Mouse (Mus musculus): ENCODE data around the gene Lmx1b. TPM values are rescaled to one million over a fixed set of nuclear protein-coding genes. Genes with fewer than 3 reads are reported as not detected.

Gene Lmx1b
- polyA plus RNA-seq, 1 experiment = not detected

DNA sequence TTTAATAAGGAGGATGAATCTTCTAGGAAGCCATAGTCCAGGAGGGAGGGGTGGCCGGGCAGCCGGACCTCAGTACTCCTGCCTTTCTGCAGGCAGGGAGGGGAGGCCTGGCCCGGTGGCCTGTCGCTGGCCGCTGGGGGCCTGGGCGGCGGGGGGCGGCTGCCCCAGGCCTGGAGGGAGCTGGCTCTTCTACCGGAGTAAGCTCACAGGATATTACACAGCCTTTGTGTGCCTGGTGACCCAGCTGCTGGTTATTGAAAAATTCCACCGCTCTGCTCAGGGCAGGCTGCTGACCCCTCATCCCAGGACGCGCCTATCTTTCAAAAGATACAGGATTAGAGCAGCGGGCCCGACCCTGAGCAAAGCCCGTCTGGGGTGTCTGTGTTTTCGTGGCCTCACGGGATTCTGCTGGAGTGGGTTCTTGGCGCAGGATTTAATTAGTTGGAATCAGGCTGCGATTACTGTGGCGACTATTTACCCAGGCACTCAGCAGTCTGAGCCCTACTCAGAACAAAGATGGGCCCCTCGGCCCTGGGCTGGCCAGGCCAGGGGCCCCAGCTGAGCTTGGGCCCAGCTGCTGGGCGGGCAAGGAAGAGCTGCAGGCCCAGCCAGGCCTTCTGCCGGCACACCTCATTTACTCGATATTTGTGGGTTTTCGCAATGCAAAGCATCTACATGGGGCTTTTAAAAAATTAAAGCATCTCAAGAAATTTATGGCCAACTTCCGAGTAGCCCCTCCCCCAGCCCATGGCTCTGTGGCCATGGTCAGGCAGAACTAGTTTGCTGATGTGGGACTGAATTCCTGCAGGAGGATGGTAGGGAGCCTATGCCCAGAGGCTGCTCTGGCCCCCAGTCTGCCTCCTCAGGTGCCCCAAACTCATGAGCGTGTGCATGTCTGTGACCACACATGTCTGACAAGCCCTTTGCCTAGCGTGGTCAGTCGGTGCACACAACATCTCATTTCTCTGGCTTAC is 55.1 kb downstream of the Lmx1b start:
- H3K4me1 ChIP-seq (ENCODE audit: control insufficient read depth, insufficient read depth, low read length) = no peaks in the 10 kb centered on the region
- no peak overlapping the region for H3K27ac ChIP-seq (ENCODE audit: insufficient read depth, low read depth, low read length)
- TF ChIP-seq POLR2A (IDR thresholded peaks at IDR 0.05; ENCODE audit: borderline replicate concordance, low read depth, low read length) (no peak), CTCF (IDR thresholded peaks at IDR 0.05; ENCODE audit: low read depth, low read length) (no peak)
- no peak overlapping the region for H3K4me3 ChIP-seq (ENCODE audit: insufficient read depth, low read length)

DNA sequence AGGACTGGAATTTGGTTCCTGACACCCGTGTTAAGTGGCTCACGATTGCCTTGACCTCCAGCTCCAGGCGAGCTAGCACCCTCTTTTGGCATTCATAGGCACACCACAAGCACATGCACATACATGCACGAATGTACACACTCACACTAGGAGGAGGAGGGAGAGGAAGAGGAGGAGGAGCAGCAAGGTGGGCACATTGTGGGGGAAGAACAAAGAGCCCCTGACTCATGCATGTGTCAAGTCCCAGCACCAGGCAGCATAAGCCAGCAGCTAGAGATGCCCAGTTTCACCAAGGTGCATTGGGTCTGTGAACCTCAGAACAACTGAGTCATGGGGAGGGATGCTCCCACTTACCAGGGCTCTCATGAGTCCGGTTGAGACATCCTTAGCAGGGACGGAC is 56.5 kb downstream of the Lmx1b start:
- no peak overlapping the region for H3K27ac ChIP-seq (ENCODE audit: insufficient read depth, low read depth, low read length)
- TF ChIP-seq POLR2A (IDR thresholded peaks at IDR 0.05; ENCODE audit: borderline replicate concordance, low read depth, low read length) = no peak
- no peak for TF ChIP-seq CTCF (IDR thresholded peaks at IDR 0.05; ENCODE audit: low read depth, low read length)
- H3K4me3 ChIP-seq (ENCODE audit: insufficient read depth, low read length) = no peak overlapping the region
- no peaks in the 10 kb centered on the region for H3K4me1 ChIP-seq (ENCODE audit: control insufficient read depth, insufficient read depth, low read length)

DNA sequence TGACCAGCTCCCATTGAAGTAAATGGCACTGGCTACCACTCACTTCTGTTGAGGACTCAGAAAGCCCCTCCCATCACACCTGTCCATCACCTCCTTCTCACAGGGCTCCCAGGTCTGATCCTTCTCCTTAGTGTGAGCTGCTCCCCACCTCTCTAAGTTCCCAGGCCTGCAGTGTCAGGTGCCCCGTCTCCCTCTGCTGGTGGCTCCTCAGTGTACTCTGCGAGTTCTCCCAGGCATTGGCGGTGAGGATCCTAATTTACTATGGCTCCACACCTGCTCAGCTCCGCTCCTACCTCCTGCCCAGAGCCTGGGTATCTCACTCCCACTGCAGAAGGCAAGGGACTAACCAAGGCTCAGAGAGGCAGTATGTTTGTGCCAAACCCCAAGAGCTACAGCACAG is 57.0 kb downstream of the Lmx1b start:
- TF ChIP-seq POLR2A (IDR thresholded peaks at IDR 0.05; ENCODE audit: borderline replicate concordance, low read depth, low read length) = no peak
- no peak for TF ChIP-seq CTCF (IDR thresholded peaks at IDR 0.05; ENCODE audit: low read depth, low read length)
- no peak overlapping the region for H3K27ac ChIP-seq (ENCODE audit: insufficient read depth, low read depth, low read length)
- no peak overlapping the region for H3K4me3 ChIP-seq (ENCODE audit: insufficient read depth, low read length)
- H3K4me1 ChIP-seq (ENCODE audit: control insufficient read depth, insufficient read depth, low read length) = no peaks in the 10 kb centered on the region

DNA sequence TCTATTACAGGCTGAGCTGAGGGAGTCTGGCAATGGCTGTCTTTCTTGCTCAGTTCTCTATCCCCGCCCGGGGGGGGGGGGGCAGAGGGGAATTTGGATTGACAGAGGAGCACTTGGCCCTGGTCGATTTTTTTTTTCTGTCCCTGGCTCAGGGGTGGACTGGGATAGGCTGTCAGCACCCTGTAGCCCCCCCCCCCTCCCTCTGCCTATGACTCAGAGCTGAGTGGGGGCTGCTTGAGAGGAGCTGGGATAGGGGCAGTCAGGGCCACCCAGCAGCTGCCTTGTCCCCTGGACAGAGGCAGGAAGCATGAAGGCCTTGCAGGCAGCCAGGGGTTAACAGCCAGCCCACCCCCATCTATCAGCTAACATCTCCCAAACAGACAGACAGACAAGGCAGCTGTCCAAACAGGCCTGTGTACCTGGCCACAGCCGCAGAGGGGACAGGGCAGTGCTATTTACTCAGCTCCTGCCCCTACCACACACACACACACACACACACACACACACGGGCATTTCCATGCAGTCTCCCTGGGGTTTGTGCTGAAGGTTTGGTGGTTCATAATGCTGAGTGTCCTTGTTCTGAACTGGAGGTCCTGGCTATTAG is 57.8 kb downstream of the Lmx1b start:
- Histone ChIP-seq H3K4me3 (ENCODE audit: insufficient read depth, low read length) (no peak overlapping the region), H3K27ac (ENCODE audit: insufficient read depth, low read depth, low read length) (no peak overlapping the region), H3K4me1 (ENCODE audit: control insufficient read depth, insufficient read depth, low read length) (no peaks in the 10 kb centered on the region)
- TF ChIP-seq POLR2A (IDR thresholded peaks at IDR 0.05; ENCODE audit: borderline replicate concordance, low read depth, low read length) = no peak
- no peak for TF ChIP-seq CTCF (IDR thresholded peaks at IDR 0.05; ENCODE audit: low read depth, low read length)

DNA sequence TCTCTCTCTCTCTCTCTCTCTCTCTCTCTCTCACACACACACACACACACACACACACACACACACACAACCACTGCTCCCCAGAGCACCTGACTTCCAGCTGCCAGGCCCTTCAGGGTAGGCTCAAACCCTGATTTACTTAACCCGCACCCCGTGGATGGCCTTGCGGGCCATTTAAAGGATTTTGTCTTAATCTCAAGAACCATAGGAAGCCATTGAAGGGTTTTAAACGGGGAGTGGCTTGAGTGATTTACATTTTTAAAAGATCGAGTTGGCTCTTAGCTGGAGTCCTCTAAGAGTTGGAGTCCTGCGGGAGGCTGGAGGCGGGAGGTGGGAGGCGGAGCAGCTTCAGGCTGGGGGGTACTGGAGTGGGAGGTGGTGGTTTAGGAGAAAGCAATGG is 58.4 kb downstream of the Lmx1b start:
- Histone ChIP-seq H3K4me3 (ENCODE audit: insufficient read depth, low read length) (no peak overlapping the region), H3K27ac (ENCODE audit: insufficient read depth, low read depth, low read length) (no peak overlapping the region), H3K4me1 (ENCODE audit: control insufficient read depth, insufficient read depth, low read length) (no peaks in the 10 kb centered on the region)

DNA sequence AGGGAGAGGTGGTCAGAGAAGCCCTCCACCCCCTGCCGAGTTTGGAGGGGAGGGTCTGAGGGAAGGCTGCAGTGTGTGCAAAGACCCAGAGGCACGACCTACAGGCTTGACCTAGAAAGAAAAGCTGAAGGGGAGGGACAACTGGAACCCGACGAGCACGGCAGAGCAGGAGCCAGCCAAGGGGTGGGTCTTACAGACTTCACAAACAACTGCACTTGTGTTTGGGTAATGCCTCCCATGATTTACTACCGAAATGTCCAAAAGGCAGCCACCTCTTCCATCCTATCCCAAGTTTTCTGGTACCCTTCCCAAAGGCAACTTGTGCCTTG is 58.9 kb downstream of the Lmx1b start:
- Histone ChIP-seq H3K4me1 (ENCODE audit: control insufficient read depth, insufficient read depth, low read length) (no peaks in the 10 kb centered on the region), H3K27ac (ENCODE audit: insufficient read depth, low read depth, low read length) (no peak overlapping the region), H3K4me3 (ENCODE audit: insufficient read depth, low read length) (no peak overlapping the region)
- TF ChIP-seq POLR2A (IDR thresholded peaks at IDR 0.05; ENCODE audit: borderline replicate concordance, low read depth, low read length) = no peak
- no peak for TF ChIP-seq CTCF (IDR thresholded peaks at IDR 0.05; ENCODE audit: low read depth, low read length)

More for the DNA sequence above, 58.4 kb downstream of the Lmx1b start:
- TF ChIP-seq POLR2A (IDR thresholded peaks at IDR 0.05; ENCODE audit: borderline replicate concordance, low read depth, low read length) (no peak), CTCF (IDR thresholded peaks at IDR 0.05; ENCODE audit: low read depth, low read length) (no peak)

DNA sequence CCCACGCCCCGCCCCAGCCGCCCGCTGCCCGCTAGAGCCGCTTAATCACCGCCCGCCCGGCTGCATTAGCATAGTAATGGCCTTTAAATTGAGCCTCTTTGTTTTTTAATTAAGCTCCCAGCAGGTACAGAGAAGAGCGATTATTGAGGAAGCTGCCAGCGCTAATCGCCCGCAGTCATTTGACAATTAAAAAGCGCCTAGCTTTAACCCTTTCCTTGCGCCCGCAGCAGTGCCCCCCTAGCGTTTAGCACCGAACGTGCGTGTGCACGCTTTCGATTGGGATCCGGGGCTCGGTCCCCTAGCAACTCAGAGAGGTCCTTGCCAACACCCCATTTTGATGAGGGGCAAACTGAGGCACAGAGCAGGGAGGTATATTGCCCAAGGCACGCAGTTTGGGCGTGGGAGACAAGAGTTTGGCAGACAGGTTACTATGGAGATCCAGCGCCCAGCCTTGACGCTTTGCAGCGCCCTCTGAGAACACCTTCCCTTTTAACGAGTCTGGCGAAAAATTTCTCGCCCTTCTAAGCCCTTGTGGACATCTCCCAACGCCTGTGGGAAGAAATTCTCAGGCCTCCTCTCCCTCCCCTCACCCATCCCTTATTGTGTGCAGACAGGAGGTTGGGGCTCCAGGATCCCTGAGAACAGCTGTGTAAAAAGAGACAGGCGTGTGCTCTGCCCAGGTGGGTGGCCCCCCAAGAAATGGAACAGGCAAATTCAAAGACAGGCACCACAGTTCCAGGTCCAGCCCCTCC is 59.4 kb downstream of the Lmx1b start:
- TF ChIP-seq CTCF (IDR thresholded peaks at IDR 0.05; ENCODE audit: low read depth, low read length) = no peak
- no peak for TF ChIP-seq POLR2A (IDR thresholded peaks at IDR 0.05; ENCODE audit: borderline replicate concordance, low read depth, low read length)
- no peak overlapping the region for H3K4me3 ChIP-seq (ENCODE audit: insufficient read depth, low read length)
- no peaks in the 10 kb centered on the region for H3K4me1 ChIP-seq (ENCODE audit: control insufficient read depth, insufficient read depth, low read length)
- H3K27ac ChIP-seq (ENCODE audit: insufficient read depth, low read depth, low read length) = no peak overlapping the region

DNA sequence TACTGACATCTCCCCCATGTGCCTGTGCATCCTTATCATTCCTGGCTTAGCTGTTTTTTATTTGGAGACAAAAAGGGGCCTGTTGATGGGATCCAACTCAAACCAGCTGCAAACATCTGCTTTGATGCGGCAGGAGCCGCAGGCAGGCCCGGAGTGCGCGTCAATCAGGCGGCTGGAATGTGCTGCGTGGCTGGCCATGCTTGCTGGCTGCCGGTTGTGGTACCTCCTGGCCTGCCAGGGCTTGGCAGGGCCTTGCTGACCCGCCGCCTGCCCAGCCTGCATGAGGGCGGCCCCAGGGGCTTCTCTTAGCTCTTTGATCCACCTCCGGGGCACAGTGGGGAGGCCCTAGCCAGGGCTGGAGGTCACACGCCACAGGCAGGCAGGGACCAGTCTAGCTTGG is 64.9 kb downstream of the Lmx1b start:
- Histone ChIP-seq H3K4me3 (ENCODE audit: insufficient read depth, low read length) (no peak overlapping the region), H3K27ac (ENCODE audit: insufficient read depth, low read depth, low read length) (no peak overlapping the region), H3K4me1 (ENCODE audit: control insufficient read depth, insufficient read depth, low read length) (no peaks in the 10 kb centered on the region)
- no peak for TF ChIP-seq POLR2A (IDR thresholded peaks at IDR 0.05; ENCODE audit: borderline replicate concordance, low read depth, low read length)
- no peak for TF ChIP-seq CTCF (IDR thresholded peaks at IDR 0.05; ENCODE audit: low read depth, low read length)

DNA sequence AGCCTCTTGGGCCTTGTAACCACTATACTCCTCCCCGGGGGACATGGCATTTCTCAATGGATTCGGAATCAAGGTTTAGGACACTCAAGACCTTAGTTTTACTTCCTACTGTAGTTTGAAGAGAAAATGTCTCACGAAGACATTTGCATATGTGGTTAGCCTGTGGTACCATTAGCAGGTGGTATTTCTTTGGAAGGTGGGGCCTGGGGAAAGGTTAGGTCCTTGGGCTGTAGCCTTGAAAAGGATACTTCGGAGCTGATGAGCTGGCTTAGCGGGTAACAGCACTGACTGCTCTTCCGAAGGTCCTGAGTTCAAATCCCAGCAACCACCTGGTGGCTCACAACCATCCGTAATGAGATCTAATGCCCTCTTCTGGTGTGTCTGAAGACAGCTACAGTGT is 67.2 kb downstream of the Lmx1b start:
- no peak overlapping the region for H3K27ac ChIP-seq (ENCODE audit: insufficient read depth, low read depth, low read length)
- no peak for TF ChIP-seq POLR2A (IDR thresholded peaks at IDR 0.05; ENCODE audit: borderline replicate concordance, low read depth, low read length)
- no peak for TF ChIP-seq CTCF (IDR thresholded peaks at IDR 0.05; ENCODE audit: low read depth, low read length)
- no peak overlapping the region for H3K4me3 ChIP-seq (ENCODE audit: insufficient read depth, low read length)
- H3K4me1 ChIP-seq (ENCODE audit: control insufficient read depth, insufficient read depth, low read length) = no peaks in the 10 kb centered on the region

Measured in bone marrow macrophage, adult 2 months (primary cell).